In the genomic region with DNA sequence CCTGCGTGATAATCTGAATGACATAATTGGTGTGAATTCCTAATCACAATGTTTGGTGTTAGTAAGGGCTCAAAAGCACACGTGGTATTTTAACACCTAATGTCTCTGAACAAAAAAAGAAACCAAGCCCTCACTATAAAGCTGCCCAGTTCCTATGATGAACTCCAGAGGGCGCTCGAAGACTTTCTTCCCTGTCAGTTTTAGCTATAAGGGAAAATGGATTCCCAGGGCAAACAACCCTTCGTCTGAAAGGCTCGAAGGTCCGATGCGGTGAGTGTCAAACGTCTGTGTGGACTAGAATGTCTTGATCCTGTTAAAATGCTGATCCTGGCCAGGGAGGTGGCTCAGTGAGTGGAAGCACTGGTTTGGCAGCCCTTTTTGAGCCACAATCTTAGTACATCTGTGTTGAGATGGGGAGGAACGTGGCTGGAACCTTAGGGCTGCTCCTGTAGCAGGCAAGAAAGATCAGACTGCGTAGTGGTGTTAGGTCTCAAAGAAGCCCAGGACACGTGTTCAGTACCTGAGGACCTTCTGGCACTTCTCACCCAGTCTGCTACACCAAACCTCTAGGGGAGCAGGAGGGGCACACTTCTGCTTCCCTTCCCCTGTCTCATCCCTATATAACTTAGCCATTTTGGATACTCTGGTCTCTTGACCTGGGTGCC, we compare ENCODE assay signal across 8 mouse cellular contexts.
A peak's percentile ranks its signal among the peaks of the same experiment; 100 is the strongest.
DNase-seq lines count a peak whose midpoint lies in the region; ATAC-seq and TF ChIP-seq lines count a peak whose summit lies in the region.

No protein-coding gene starts in this region.

- peak; percentile 48; the same call in 1 of the 2 replicates for TF ChIP-seq CTCF in spleen, adult 2 months (IDR thresholded peaks at IDR 0.05; ENCODE audit: extremely low read depth, insufficient read depth, insufficient read length, insufficient replicate concordance)

- H3K27me3 ChIP-seq in embryonic facial prominence, embryonic 10.5 days (replicated peaks; ENCODE audit: low read depth, poor library complexity, severe bottlenecking) = peaks cover 4% of the 10 kb centered on the region
- H3K27me3 ChIP-seq in limb, embryonic 13.5 days = peaks cover 14% of the 10 kb centered on the region
- no peaks in the 10 kb centered on the region for H3K27me3 ChIP-seq in midbrain, embryonic 15.5 days (replicated peaks)
- no peaks in the 10 kb centered on the region for H3K27me3 ChIP-seq in spleen, adult 2 months (ENCODE audit: control insufficient read depth, insufficient read depth, low read length)

- no peaks in the 10 kb centered on the region for H3K9me3 ChIP-seq in embryonic facial prominence, embryonic 10.5 days
- no peaks in the 10 kb centered on the region for H3K9me3 ChIP-seq in limb, embryonic 13.5 days
- no peaks in the 10 kb centered on the region for H3K9me3 ChIP-seq in midbrain, embryonic 15.5 days

- H3K27ac ChIP-seq in embryonic facial prominence, embryonic 10.5 days (replicated peaks) = peak overlapping the region; percentile 77
- H3K27ac ChIP-seq in limb, embryonic 13.5 days = no peak overlapping the region
- no peak overlapping the region for H3K27ac ChIP-seq in midbrain, embryonic 15.5 days
- no peak overlapping the region for H3K27ac ChIP-seq in spleen, adult 2 months (ENCODE audit: insufficient read depth, low read length)

- no peaks in the 10 kb centered on the region for H3K36me3 ChIP-seq in embryonic facial prominence, embryonic 10.5 days (replicated peaks)
- H3K36me3 ChIP-seq in limb, embryonic 13.5 days = no peaks in the 10 kb centered on the region
- no peaks in the 10 kb centered on the region for H3K36me3 ChIP-seq in midbrain, embryonic 15.5 days (replicated peaks)
- no peaks in the 10 kb centered on the region for H3K36me3 ChIP-seq in spleen, adult 2 months (ENCODE audit: control insufficient read depth, insufficient read depth, low read length)

- DNase-seq in urinary bladder, adult 18-20 months (ENCODE audit: low spot score in 2 of 2) = peak; percentile 64 to 69
- DNase-seq in urinary bladder, postnatal 10 days (ENCODE audit: low spot score) = no peak
- peak; percentile 75 for DNase-seq in embryonic facial prominence, embryonic 10.5 days (ENCODE audit: low spot score)
- DNase-seq in heart, adult 8-10 months (ENCODE audit: low spot score) = peak; percentile 84
- DNase-seq in kidney, adult 8-10 months = peak; percentile 67 to 86
- DNase-seq in spleen, adult 2 months (ENCODE audit: low read depth in 1 of 2, low spot score in 2 of 2) = peak; percentile 40 to 61

- ATAC-seq in limb, embryonic 13.5 days (ENCODE audit: low FRiP score, low read depth) = peak; percentile 59; the same call in 1 of the 2 replicates
- peak; percentile 86 for ATAC-seq in midbrain, embryonic 15.5 days (replicated peaks)

- peaks cover 4% of the 10 kb centered on the region; the same call in 1 of the 2 replicates for H3K4me1 ChIP-seq in embryonic facial prominence, embryonic 10.5 days
- peaks cover 6% of the 10 kb centered on the region for H3K4me1 ChIP-seq in limb, embryonic 13.5 days
- 0 out of 2 replicates have a peak, but pooled peaks cover 4% of the 10 kb centered on the region for H3K4me1 ChIP-seq in midbrain, embryonic 15.5 days
- peaks cover 2% of the 10 kb centered on the region; the same call in 1 of the 2 replicates for H3K4me1 ChIP-seq in spleen, adult 2 months (ENCODE audit: control insufficient read depth, insufficient read depth, insufficient read length)

- 17% methylated on average over 12 of the region's 12 CpGs for WGBS in embryonic facial prominence, embryonic 10.5 days
- WGBS in limb, embryonic 13.5 days = 15% methylated on average over 12 of the region's 12 CpGs
- 12% methylated on average over 12 of the region's 12 CpGs for WGBS in midbrain, embryonic 15.5 days
- 10% methylated on average over 12 of the region's 12 CpGs for WGBS in spleen, adult 2 months

- TF ChIP-seq POLR2A in spleen, adult 2 months (IDR thresholded peaks at IDR 0.05; ENCODE audit: low read depth, low read length) = no peak

- H3K4me2 ChIP-seq in limb, embryonic 13.5 days (replicated peaks) = peak overlapping the region; percentile 59
- H3K4me2 ChIP-seq in midbrain, embryonic 15.5 days = peak overlapping the region; percentile 39; the same call in 1 of the 2 replicates

- peak overlapping the region; percentile 41 for H3K4me3 ChIP-seq in embryonic facial prominence, embryonic 10.5 days
- H3K4me3 ChIP-seq in limb, embryonic 13.5 days = peak overlapping the region; percentile 27
- H3K4me3 ChIP-seq in midbrain, embryonic 15.5 days = no peak overlapping the region
- H3K4me3 ChIP-seq in spleen, adult 2 months (ENCODE audit: extremely low read depth, insufficient read depth, insufficient read length) = no peak overlapping the region

- H3K9ac ChIP-seq in limb, embryonic 13.5 days = peak overlapping the region; percentile 58
- no peak overlapping the region for H3K9ac ChIP-seq in midbrain, embryonic 15.5 days

Comparison
In these comparisons a context has a peak if more than half of its experiments do, and no peak if none do; other contexts are left out.
1. H3K4me3 ChIP-seq: peak in embryonic facial prominence, embryonic 10.5 days (single experiment) and limb, embryonic 13.5 days (single experiment); none in midbrain, embryonic 15.5 days (single experiment) and spleen, adult 2 months (single experiment).